Mouse (Mus musculus) embryonic facial prominence, embryonic 12.5 days (tissue): ENCODE measurements around the gene Prex1. TPM values are rescaled to one million over a fixed set of nuclear protein-coding genes. Genes with fewer than 3 reads are reported as not detected.

ENCODE experiments used
- ATAC-seq: fragments of 200-750 bp; cut with Nextera tagmentation; 2 replicates; pipeline ENCODE4 v1.8.0; 2017; ENCODE audit not compliant: insufficient number of reproducible peaks, insufficient read depth, low FRiP score, low TSS enrichment
- H3K27ac ChIP-seq: fragments of 300-500 bp; sonication (generic); 2 replicates; pipeline ENCODE4 v1.5.1; 2016; ENCODE audit warnings: mild to moderate bottlenecking
- H3K27me3 ChIP-seq: fragments of 300-500 bp; sonication (generic); 2 replicates; pipeline ENCODE4 v1.6.1; 2016; ENCODE audit warnings: mild to moderate bottlenecking, moderate library complexity
- H3K36me3 ChIP-seq: fragments of 300-500 bp; sonication (generic); 2 replicates; pipeline ENCODE4 v1.6.1; 2016; ENCODE audit warnings: mild to moderate bottlenecking
- H3K4me1 ChIP-seq: fragments of 300-500 bp; sonication (generic); 2 replicates; pipeline ENCODE4 v1.6.1; 2016
- H3K4me2 ChIP-seq: fragments of 300-500 bp; sonication (generic); replicated peaks from 2 replicates; pipeline ENCODE4 v1.6.1; 2016; ENCODE audit warnings: mild to moderate bottlenecking, moderate library complexity
- H3K4me3 ChIP-seq: fragments of 300-500 bp; sonication (generic); 2 replicates; pipeline ENCODE4 v1.5.1; 2016; ENCODE audit warnings: mild to moderate bottlenecking
- H3K9ac ChIP-seq: fragments of 300-500 bp; sonication (generic); 2 replicates; pipeline ENCODE4 v1.6.1; 2016; ENCODE audit warnings: mild to moderate bottlenecking, moderate library complexity
- H3K9me3 ChIP-seq: fragments of 300-500 bp; sonication (generic); 2 replicates; pipeline ENCODE4 v1.6.1; 2016; ENCODE audit warnings: mild to moderate bottlenecking, moderate library complexity
- WGBS: fragments of 180-500 bp; shearing (Covaris S2); methylation state at CpG from one replicate; pipeline ENCODE4 v1.1.7; 2016; 5-methylcytosine and 5-hydroxymethylcytosine counted together
- polyA plus RNA-seq: library from polyadenylated mRNA; unstranded; fragments of >200 nt; fragmentation: Nextera tagmentation; extraction: Ambion mirVana; gene quantifications from 2 replicates; pipeline ENCODE4 v1.2.1, GENCODE M21; 2016

Gene Prex1
- polyA plus RNA-seq, 1 experiment from 2014 or later, result 36.2 TPM

DNA sequence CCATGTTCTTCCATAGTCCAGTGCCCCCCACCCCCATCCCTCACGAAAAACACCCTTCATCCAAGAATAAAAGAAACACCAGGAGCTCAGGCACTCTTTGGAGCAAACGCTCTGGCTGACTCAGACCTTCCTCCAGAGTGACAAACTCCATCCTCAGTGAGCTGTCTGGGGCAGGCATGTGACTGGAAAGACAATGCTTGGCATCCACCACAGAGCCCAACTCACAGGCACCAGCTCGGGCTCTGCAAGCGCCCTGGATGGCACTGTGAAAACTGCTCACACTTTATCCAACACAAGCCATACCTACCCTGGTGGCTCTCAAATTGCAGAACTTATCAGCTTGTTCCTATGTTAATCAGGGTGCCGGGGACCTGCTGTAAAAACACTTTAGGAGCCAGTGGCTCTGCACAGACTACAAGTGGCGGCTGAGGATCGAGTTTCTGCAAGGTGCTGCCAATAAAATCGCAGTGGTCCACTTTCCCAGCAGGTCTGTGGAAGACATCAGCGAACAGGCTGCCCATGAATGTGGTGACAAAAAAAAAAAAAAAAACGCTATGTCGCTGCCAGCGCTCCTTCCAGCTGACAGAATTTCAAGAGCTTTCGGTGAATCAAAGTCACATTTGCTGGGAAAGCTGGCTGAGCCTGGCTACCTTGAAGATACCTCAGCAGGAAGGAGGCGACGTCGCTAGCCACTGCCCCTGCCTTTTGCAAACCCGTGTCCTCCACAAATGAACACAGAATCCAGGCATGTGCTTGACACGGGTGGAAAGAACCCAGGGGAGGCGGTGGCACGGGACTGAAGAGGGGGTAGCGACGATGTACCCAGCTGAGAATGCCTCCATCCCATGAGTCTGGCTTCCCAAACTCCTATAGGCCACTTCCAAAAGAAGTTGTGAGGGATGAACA lies 45.6 kb downstream of the Prex1 start:
- H3K27ac ChIP-seq, result peak overlapping the region; percentile 51
- H3K27me3 ChIP-seq, result no peaks in the 10 kb centered on the region
- H3K4me2 ChIP-seq, result no peak overlapping the region
- peaks cover 49% of the 10 kb centered on the region for H3K4me1 ChIP-seq
- no peak overlapping the region for H3K4me3 ChIP-seq
- no peak overlapping the region for H3K9ac ChIP-seq
- no peaks in the 10 kb centered on the region for H3K9me3 ChIP-seq
- H3K36me3 ChIP-seq, result no peaks in the 10 kb centered on the region
- no peak for ATAC-seq
- WGBS, result 46% methylated on average over 22 of the region's 22 CpGs

GRCm38 (mm10) chr2:166666175-166666574 lies 47.5 kb downstream of the Prex1 start:
- ATAC-seq, result no peak
- Histone ChIP-seq H3K9ac (no peak overlapping the region), H3K27ac (no peak overlapping the region), H3K4me2 (no peak overlapping the region), H3K9me3 (no peaks in the 10 kb centered on the region), H3K27me3 (no peaks in the 10 kb centered on the region), H3K36me3 (no peaks in the 10 kb centered on the region), H3K4me3 (no peak overlapping the region), H3K4me1 (peaks cover 48% of the 10 kb centered on the region)
- 87% methylated on average over 13 of the region's 13 CpGs for WGBS

DNA sequence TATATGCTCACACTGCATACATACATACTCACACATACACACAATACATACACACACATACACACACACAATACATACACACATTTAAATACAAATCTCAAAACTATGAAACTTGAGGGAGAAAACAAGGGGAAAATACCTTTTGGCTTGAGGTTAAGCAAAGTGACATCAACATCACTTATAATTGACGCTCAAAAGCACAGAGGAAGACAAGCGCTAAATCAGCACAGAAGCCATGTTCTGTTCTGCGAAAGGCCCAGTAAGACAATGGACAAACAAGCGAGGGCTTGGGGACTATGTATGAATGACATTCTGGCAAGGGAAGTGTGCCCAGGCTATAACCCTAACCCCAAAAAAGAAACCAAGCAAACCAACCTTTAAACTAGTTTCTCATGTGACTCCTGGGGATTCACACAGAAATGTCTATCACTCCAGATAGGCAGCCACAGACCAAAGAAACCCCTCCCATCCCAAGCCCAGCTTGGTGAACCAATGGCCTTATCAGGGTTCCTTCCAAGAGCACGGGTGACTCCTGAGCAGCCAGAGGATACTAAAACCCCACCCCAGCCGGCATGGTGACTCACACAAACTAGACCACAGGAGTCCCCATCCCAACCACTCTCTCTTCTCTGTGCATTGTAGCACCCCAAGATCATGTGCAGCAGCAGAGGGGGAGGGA lies 48.2 kb downstream of the Prex1 start:
- Histone ChIP-seq H3K4me2 (no peak overlapping the region), H3K4me3 (no peak overlapping the region), H3K4me1 (peaks cover 44% of the 10 kb centered on the region), H3K9me3 (no peaks in the 10 kb centered on the region), H3K27ac (no peak overlapping the region), H3K36me3 (no peaks in the 10 kb centered on the region), H3K9ac (no peak overlapping the region), H3K27me3 (no peaks in the 10 kb centered on the region)
- no peak for ATAC-seq
- 87% methylated on average over 6 of the region's 6 CpGs for WGBS

DNA sequence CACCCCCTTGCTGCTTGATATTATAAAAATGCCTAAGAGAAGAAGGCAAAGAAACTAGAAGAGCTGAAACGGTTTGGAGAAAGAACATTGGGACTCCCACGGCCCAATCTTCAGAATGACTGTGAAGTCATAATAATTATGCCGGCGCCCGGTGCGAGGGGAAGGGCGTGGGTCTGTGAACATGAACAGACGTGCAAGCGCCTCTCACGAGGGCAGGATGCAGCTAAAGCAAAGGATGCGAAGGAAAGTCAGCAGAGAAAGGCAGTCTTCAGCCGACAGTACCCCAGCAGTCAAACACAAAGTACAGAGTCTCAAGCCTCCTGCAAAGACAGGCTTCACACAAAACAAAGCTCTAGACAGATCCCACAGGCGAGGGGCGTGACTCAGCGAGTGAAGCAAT lies 49.1 kb downstream of the Prex1 start:
- H3K4me1 ChIP-seq, result peaks cover 44% of the 10 kb centered on the region

DNA sequence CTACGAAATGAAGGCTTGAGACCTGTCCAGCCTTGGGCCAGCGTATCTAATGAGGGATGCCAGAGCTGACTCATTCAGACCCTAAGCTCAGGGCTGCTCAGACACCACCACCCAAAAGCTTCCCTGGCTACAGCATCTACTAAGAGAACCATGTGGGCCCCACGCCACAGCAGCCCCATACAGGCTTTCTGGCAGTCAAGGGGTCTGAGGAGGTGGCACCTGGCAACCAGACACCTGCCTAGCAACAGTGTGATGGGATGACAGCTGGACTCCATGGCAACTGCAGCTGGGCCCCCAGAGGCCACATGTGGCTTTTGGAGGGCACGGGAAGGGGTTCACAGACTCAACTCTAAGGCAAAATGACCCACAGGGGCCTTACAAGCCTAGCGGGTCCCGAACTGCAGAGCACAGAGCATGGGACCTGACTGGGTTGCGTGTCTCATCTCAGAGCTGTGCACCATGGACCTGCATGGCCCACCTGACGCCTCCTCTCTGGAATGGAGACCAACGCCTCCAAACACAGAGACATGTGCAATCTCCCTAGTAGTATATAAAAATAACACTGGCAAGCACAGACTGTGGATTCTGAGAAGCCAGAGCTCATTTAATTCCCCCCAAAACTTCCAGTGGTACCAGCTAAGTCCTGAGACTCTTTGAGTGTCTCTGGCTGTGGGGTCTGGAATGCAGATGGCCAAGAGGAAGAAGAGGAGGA lies 50.2 kb downstream of the Prex1 start:
- H3K4me3 ChIP-seq, result no peak overlapping the region
- 76% methylated on average over 9 of the region's 9 CpGs for WGBS
- H3K4me2 ChIP-seq, result no peak overlapping the region
- H3K9me3 ChIP-seq, result no peaks in the 10 kb centered on the region
- H3K36me3 ChIP-seq, result no peaks in the 10 kb centered on the region
- peaks cover 35% of the 10 kb centered on the region for H3K4me1 ChIP-seq
- H3K9ac ChIP-seq, result no peak overlapping the region
- no peak overlapping the region for H3K27ac ChIP-seq
- no peak for ATAC-seq
- no peaks in the 10 kb centered on the region for H3K27me3 ChIP-seq

More for the DNA sequence above, 49.1 kb downstream of the Prex1 start:
- H3K4me3 ChIP-seq, result no peak overlapping the region
- H3K4me2 ChIP-seq, result no peak overlapping the region
- no peaks in the 10 kb centered on the region for H3K36me3 ChIP-seq
- H3K27me3 ChIP-seq, result no peaks in the 10 kb centered on the region
- 74% methylated on average over 15 of the region's 15 CpGs for WGBS
- H3K27ac ChIP-seq, result no peak overlapping the region
- H3K9me3 ChIP-seq, result no peaks in the 10 kb centered on the region
- ATAC-seq, result no peak
- no peak overlapping the region for H3K9ac ChIP-seq

DNA sequence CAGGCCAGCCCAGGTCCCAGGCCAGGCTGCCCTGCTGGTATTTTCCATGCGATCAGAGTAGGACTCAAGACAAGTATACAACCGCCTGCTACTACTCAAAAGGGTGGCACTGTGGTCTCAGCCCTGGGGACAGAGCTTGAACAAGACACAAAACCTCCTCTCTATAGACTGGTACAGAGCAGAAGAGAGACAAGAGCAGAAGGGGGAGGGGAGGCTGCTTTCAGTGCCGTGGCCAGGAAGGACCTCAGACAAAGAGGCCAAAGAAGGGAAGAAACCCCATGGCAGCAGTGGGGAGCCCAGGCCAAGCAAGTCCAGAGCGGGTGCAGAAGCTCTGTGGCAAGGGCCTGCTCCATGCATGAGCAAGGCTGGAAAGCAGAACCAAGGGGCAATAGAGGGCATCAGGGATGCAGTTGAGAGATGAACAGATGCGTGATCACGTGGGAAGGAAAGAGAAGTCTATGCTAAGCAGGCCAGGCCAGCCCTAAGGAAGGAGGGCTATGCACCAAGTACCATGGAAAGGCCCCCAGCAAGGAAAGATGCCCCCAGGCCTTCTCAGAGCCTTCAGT lies 51.0 kb downstream of the Prex1 start:
- H3K27me3 ChIP-seq, result no peaks in the 10 kb centered on the region
- no peak overlapping the region for H3K9ac ChIP-seq
- ATAC-seq, result no peak
- no peak overlapping the region for H3K4me2 ChIP-seq
- H3K36me3 ChIP-seq, result no peaks in the 10 kb centered on the region
- peaks cover 29% of the 10 kb centered on the region for H3K4me1 ChIP-seq
- H3K27ac ChIP-seq, result no peak overlapping the region; the same call in 1 of the 2 replicates
- no peak overlapping the region for H3K4me3 ChIP-seq
- no peaks in the 10 kb centered on the region for H3K9me3 ChIP-seq
- WGBS, result 66% methylated on average over 6 of the region's 6 CpGs

- no peak overlapping the region for H3K9ac ChIP-seq
- no peaks in the 10 kb centered on the region for H3K36me3 ChIP-seq
- H3K27ac ChIP-seq, result no peak overlapping the region
- 70% methylated on average over 3 of the region's 3 CpGs for WGBS
- peaks cover 23% of the 10 kb centered on the region for H3K4me1 ChIP-seq
- no peaks in the 10 kb centered on the region for H3K27me3 ChIP-seq
- H3K4me3 ChIP-seq, result no peak overlapping the region
- H3K4me2 ChIP-seq, result no peak overlapping the region
- no peaks in the 10 kb centered on the region for H3K9me3 ChIP-seq
- no peak for ATAC-seq
Measured at GRCm38 (mm10) chr2:166661971-166662370, 51.7 kb downstream of the Prex1 start.

GRCm38 (mm10) chr2:166661498-166661897 lies 52.1 kb downstream of the Prex1 start:
- 79% methylated on average over 12 of the region's 12 CpGs for WGBS
- no peak for ATAC-seq
- no peaks in the 10 kb centered on the region for H3K9me3 ChIP-seq
- H3K27ac ChIP-seq, result no peak overlapping the region
- peaks cover 25% of the 10 kb centered on the region for H3K4me1 ChIP-seq
- no peak overlapping the region for H3K9ac ChIP-seq
- H3K4me2 ChIP-seq, result no peak overlapping the region
- no peaks in the 10 kb centered on the region for H3K36me3 ChIP-seq
- H3K4me3 ChIP-seq, result no peak overlapping the region
- H3K27me3 ChIP-seq, result no peaks in the 10 kb centered on the region

GRCm38 (mm10) chr2:166658380-166658779 lies 55.3 kb downstream of the Prex1 start:
- no peak overlapping the region for H3K27ac ChIP-seq
- H3K9me3 ChIP-seq, result no peaks in the 10 kb centered on the region
- no peak overlapping the region for H3K4me2 ChIP-seq
- peaks cover 31% of the 10 kb centered on the region for H3K4me1 ChIP-seq
- H3K9ac ChIP-seq, result no peak overlapping the region
- H3K27me3 ChIP-seq, result no peaks in the 10 kb centered on the region
- WGBS, result 78% methylated on average over 3 of the region's 3 CpGs
- no peak overlapping the region for H3K4me3 ChIP-seq
- no peak for ATAC-seq
- H3K36me3 ChIP-seq, result no peaks in the 10 kb centered on the region

GRCm38 (mm10) chr2:166657451-166658011 lies 56.1 kb downstream of the Prex1 start:
- no peaks in the 10 kb centered on the region for H3K27me3 ChIP-seq
- H3K4me2 ChIP-seq, result no peak overlapping the region
- H3K9ac ChIP-seq, result no peak overlapping the region
- no peak overlapping the region for H3K4me3 ChIP-seq
- ATAC-seq, result no peak
- no peaks in the 10 kb centered on the region for H3K36me3 ChIP-seq
- no peaks in the 10 kb centered on the region for H3K9me3 ChIP-seq
- peak overlapping the region; percentile 59; the same call in 1 of the 2 replicates for H3K27ac ChIP-seq
- WGBS, result 44% methylated on average over 10 of the region's 10 CpGs
- peaks cover 23% of the 10 kb centered on the region for H3K4me1 ChIP-seq

- H3K27me3 ChIP-seq, result no peaks in the 10 kb centered on the region
- WGBS, result 69% methylated on average over 4 of the region's 4 CpGs
- H3K9me3 ChIP-seq, result no peaks in the 10 kb centered on the region
- no peaks in the 10 kb centered on the region for H3K36me3 ChIP-seq
- peak overlapping the region; percentile 59; the same call in 1 of the 2 replicates for H3K27ac ChIP-seq
- H3K4me3 ChIP-seq, result no peak overlapping the region
- H3K9ac ChIP-seq, result no peak overlapping the region
- peaks cover 19% of the 10 kb centered on the region for H3K4me1 ChIP-seq
- ATAC-seq, result no peak
- H3K4me2 ChIP-seq, result no peak overlapping the region
Measured at GRCm38 (mm10) chr2:166656630-166657029, 57.0 kb downstream of the Prex1 start.
